Mouse (Mus musculus): ENCODE results near the gene Socs3.

The Socs3 gene

DNA sequence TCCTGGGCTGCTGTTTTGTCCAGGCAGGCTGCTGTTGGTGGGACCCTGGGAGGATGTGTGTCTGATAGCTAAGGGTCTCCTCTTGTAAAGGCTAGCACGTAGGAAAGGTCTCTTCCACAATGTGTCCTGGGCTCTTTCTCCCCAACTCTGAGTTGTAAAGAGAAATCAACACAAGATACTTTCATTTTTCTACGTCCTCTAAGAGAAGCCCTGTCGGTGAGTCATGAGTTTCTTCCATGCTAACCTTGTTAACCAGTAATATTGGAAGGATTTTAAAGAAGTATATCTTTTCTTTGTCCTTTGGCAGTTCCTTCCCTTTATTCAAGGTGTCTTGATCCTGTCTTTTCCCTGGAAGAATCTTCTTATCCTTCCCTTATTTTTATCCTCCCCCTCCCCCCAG lies 25.8 kb upstream of the Socs3 start:
- in situ Hi-C loops (cut with MseI, MboI): no loop called here

DNA sequence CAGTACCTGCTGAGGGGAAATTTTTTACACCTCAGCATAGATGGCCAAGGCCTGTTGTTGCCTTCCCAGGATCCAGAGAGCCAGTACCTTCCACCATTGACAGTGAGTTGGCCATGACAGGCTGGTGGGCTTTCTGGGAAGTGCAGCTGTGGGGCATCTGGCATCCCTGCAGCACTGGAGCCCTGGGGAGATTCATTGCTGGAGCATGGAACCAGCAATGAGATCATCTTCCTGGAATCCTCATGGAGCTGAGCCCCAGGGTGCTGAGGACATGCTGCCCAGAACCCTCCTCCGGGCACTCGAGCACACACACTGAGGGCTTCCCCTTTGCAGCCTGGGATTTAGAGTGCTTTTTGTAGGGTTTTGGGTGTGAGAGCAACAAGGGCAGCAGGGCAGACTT lies 25.4 kb upstream of the Socs3 start:
- in situ Hi-C loops (cut with MseI, MboI): no loop called here

DNA sequence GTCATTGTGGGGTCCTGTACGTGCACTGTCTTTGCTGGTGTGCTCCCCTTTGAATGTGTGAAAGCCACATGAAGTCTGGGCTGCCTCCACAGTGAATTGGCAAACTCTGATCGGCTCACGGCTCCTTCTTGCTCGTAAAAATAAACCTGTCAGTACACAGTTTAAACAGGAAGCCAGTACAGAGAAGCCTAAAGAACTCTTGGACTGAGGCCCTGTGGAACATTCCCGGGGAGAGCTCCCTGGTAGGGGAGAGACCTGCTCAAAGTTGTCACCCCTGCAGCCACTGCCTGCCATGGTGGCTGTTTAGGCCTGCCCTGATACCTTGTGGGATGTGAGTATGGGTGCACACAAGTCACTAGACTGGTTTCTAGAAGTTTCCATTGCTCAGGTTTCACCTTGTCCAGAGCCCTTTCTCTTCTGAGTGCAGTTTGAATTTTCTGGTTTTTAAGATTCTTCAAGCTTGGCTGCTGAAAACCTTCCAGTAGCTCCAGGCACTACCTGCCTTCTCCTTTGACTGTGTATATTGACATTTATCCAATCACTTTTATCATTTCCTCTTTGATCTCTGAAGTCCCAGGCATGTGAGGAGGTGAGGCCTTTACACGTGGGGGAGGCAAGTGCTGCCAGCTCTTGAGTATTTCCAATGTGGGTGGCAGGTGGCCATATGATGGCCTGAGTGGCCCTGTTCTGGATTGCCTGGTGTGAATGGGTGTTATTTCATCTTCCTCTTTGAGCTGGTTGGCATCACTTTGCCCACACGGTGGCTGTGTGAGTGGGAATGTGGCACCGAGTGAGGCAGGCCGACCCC lies 24.6 kb upstream of the Socs3 start:
- in situ Hi-C loops (cut with MseI, MboI): no loop called here

DNA sequence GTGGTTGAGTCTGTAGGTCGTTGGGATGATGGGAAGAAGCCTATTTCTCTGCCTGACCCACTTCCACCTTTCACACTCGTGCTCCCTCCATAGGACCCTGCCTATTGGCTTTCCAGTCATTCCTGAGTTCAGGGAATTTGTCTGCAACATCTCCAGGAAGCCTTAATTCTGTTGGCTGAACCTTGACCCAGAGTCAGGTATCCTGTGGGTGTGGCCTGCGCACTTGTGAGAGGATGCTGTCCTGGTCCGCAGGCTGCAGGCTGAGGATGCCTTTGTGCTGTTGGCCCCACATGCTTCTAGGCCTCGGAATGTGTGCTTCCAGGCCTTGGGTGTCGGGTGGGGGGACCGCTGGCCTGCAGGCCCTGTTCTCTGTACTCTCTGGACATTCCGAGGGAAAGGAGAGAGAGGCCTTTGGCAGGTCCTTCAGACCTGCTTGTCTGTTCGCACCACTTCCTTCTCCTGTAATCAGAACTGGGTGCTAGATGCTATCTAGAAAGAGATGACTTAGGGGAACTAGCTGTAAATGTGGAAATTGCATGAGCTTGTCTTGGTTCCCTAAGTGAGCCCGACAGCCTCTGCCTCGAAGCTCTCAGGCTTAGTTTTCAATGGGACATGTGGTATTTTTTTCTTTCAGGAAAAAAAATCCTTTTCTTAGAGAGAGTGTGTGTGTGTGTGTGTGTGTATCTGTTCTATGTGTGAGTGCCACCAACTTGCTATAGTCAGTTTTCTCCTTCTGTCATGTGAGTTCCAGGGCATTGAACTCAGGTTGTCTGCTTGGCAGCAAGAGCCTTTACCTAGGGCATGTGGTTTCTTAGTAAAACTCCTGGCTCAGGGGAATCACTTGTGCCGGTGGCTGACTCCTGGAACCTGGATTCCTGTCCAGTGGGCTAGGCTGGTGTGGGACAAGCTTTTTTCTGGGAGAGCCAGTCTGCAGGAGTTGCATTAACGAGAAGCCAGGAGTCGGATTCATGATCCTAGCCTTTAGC lies 23.6 kb upstream of the Socs3 start:
- in situ Hi-C loops (cut with MseI, MboI): no loop called here

DNA sequence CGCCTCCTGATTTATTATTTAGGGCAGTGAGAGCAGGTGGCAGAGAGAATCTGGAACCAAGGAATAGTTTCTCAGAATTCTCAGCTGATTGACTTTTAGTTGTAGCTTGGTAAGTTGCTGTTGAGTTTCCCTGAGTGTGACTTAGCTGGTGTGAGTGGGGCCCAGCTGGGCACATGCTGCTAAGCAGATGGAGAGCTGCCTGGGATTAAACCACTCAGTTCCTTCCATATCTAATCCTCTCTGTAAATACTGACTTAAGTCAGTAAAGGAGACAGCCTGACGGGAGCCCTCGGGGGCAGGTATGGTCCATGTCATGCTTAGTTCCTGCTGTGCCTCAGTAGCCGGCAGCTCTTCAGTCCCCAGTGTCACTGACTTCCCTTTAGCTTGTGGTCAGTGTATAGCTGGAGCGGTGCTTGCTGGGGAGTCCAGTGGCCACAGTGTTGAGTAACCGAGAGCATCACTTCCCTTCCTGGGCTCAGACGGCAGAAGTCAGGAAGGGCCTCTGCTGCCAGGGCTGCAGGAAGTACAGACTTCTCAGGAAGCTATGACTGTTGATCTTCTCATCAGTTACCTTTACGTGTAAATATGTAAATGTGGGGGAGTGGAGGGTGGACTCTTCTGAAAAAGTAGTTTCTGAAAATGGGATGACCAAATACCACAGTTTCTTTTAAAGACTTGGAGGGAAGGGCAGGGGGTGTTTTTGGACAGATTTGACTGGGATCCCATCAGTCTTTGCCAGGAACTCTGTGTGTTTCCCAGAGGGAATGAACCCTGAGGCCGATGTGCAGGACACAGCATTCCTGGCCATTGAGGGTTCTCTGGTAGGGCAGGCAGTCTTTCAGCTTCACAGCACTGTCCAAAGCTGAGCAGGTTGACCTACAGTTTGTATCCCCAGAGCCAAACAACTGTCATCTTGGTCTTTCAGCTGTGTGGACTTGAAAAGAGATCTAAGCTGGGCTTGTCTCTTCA lies 21.9 kb upstream of the Socs3 start:
- in situ Hi-C loops (cut with MseI, MboI): no loop called here

DNA sequence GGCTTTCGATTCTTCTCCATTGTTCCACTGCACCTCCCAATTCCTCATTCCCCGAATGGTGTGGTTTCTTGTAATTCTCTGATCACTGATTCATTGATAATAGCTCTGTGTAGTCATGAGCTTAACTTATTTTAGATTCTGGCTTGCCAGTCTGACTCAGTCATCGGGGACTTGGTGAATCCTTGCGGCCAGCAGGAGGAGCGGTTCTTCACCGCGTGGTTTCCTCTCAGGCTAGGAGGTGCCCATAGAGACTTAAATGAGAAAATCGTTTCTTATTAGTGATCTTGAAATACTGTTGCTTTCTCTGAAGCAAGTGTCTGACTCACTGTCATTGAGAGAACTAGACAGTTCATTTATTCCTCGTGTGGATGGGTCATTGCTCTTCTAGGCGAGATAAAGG lies 20.1 kb upstream of the Socs3 start:
- in situ Hi-C loops (cut with MseI, MboI): no loop called here

DNA sequence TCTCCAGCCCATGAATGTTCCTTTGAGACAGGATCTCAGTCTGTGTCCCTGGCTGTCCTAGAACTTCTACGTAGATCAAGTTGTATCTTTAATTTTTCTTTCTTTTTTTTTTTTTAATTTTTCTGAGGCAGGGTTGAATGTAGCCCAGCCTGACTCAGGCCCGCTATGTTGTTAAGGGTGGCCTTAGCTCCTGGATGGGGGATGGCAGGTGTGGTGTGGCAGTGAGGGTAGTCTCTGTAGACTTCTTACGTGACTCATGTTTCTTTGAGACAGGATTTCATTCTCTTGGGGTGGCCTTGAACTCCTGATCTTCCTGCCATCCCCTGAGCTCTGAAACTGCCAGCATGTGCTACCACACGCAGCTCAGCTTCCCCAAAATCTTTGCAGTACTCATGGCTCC lies 19.4 kb upstream of the Socs3 start:
- in situ Hi-C loops (cut with MseI, MboI): no loop called here

DNA sequence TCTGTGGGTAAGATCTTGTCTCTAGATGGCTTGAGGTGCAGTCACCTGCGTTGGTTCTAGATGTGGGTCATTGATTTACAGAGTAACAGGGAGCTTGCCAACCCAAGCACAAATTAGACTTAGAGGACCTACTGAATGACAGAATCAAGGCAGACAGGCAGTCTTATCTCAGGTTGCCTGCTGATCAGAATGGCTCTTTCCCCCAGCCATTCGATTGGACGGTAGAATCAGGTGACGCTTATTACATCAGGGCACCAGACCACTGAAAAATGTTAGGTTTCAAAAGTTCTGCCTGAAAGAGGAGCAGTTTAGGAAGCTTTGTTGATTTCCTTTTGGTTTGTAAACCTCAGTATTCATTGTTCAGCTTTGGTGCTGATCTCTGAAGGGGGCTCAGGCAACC lies 18.1 kb upstream of the Socs3 start:
- in situ Hi-C loops (cut with MseI, MboI): no loop called here

DNA sequence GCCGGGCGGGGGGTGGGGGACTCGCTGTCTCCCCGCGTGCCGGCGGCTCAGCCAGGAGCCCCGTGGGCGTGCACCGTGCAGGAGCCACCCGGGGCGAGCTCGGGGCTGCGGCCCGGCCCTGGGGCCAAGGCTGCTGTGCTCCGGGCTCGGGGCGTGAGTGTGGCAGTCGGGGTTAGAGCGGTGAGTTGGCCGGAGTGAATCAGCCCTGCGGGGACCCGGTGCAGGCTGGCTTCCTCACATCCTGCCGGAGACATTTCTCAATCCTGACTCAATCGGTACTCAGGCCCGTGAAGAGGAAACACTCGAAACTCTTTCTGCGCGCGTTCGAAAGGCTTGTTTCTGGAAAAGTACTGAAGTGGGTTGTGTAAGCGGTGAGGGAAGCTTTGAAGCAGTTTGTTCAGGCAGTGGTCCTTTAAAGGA lies 17.2 kb upstream of the Socs3 start:
- in situ Hi-C loops (cut with MseI, MboI): no loop called here

DNA sequence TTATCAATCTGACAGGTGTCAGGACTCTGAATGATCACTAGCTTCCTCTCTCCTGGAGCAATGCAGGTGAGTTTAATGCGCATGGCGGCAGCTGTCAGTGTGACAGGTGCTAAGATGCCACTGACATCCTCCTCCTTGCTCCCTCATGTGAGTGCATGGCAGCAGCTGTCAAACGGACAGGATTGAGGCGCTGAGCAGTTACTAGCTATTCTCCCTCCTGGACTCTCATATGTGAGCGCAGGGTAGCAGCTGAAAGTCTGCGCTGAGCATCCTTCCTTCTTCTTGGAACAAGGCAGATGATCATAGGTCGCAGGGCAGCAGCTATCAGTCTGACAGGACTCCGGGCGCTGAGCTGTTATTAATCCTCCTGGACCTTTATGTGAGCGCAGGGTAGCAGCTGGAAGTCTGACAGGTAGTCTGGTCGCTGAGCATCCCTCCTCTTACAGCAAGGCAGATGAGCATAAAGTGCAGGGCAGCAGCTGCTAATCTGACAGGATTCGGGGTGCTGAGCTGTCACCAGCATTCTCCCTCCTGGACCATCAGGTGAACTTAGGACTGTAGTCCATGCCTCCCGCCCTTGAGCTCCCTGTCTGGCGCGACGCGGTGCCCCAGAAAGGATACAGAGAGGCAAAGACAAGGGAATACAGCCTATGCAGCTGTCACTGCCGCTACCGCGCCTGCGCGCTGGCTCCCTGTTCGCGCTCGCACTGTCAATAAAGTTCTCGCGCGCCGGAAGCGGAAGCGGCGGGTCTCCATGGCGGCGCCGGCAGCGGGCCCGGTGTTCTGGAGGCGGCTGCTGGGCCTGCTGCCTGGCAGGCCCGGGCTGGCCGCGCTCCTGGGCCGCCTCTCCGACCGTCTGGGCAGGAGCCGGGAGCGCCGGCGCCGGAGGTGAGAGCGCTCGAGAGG lies 16.5 kb upstream of the Socs3 start, which contains the start of gene Pgs1:
TSS of gene Pgs1 (plus strand) at position 167 of the 906 bp plus-strand sequence.
- in situ Hi-C loops (cut with MseI, MboI): no loop called here

DNA sequence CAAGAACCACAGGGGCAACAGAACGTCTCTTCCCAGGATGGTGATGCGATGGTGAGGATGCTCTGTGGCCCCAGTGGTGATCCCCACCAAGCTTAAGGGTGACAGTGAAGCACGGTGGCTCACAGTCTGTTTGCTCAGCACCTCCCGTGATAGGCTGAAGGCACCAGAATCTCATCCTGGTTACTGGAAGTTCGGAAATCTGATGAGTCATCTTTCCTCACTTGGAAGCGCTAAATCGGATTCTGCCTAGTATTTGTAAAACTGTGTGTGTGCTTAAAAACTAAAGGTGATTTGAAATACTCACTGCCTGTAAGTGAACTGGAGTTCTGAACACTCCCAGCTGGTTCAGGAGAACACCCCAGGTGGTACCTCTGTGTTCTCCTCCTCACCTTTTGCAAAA lies 13.9 kb upstream of the Socs3 start:
- in situ Hi-C loops (cut with MseI, MboI): no loop called here

DNA sequence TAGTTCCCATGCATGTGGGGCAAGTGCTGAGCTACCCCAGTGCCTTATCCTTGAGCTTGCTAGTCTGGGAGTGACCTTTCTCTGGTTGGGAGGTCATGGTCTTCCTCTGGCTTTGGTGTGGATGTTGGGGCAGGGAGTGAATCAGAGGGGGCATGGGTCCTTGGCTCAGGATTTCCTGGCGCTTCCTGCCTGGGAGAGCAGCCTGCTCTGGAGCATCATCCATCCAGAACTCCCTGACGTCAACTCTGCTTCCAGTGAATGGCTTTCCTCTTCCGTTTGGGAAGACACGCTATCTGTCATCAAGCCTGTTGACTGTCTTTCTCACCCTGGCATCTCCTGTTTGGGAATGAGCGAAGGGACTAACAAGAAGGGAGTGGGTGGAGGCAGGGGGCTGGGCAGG lies 12.6 kb upstream of the Socs3 start:
- in situ Hi-C loops (cut with MseI, MboI): no loop called here

DNA sequence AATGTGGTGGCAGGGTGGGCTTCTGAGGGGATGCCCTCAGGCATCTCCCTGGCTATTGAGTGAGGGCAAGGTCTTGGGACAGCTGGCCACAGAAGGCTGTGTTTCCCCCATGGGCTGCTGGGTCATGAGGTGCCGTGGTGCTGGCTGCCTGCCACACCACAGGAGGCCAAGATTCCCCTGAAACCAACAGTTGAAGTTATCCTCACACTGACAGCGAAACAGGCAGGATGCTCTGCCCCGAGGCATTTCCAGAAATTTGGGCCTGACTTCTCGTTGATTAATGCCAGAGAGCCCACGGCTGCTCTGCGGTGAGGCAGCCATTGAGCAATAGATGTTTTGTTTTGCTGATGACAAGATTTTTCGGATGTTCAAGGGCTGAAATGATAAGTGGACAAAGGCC lies 9.5 kb upstream of the Socs3 start:
- in situ Hi-C loops (cut with MseI, MboI): no loop called here

DNA sequence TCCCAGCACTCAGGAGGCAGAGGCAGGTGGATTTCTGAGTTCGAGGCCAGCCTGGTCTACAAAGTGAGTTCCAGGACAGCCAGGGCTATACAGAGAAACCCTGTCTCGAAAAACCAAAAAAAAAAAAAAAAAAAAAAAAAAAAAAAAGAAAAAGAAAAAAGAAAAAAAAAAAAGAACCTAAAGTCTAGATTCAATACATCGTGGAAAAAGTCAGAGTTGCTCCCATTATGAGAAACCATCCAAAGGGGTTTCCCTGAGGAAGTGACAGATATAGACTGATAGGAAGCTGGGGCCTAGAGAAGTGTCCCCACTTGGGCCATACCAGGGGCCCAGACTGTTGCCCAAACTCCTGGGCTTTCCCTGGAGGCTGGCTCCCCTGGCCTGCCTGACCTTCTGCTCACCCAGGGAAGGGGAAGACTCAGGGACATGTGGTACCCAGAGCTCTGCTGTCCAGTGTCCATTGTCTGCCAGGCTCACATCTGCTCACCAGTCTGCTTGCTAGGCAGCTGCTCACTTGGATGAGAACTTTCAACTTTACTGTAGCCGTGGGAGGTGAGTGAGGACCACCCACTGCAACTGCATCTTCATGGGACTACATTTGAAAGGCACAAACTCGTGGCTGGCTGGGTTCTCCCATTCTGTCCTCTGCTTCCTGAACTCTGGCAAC lies 8.0 kb upstream of the Socs3 start:
- in situ Hi-C loops (cut with MseI, MboI): no loop called here

DNA sequence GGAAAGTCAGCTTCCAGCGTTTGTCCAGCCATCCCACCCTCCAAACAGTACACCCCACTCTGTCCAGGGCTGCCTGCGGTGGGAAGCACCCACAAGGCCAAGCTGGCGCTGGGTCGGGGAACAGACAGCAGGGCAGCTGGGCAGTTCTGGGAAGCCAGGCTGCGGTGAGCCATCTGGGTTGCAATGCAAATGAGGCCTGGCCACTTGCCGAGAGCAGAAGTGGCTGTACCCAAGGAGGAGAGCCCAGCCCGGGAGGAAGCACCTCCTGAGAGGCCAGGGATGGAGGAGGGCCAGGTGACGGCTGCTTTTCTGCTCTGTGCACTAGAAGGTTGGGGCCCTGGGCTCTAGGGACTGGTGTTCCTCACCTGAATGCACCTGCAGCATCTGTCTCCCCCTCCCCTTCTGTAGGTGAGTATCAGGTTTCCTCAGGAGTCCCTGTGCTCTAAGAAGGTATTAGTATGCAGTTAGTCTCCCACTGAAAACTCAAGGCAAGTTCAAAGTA lies 6.3 kb upstream of the Socs3 start:
- in situ Hi-C loops (cut with MseI, MboI): no loop called here

DNA sequence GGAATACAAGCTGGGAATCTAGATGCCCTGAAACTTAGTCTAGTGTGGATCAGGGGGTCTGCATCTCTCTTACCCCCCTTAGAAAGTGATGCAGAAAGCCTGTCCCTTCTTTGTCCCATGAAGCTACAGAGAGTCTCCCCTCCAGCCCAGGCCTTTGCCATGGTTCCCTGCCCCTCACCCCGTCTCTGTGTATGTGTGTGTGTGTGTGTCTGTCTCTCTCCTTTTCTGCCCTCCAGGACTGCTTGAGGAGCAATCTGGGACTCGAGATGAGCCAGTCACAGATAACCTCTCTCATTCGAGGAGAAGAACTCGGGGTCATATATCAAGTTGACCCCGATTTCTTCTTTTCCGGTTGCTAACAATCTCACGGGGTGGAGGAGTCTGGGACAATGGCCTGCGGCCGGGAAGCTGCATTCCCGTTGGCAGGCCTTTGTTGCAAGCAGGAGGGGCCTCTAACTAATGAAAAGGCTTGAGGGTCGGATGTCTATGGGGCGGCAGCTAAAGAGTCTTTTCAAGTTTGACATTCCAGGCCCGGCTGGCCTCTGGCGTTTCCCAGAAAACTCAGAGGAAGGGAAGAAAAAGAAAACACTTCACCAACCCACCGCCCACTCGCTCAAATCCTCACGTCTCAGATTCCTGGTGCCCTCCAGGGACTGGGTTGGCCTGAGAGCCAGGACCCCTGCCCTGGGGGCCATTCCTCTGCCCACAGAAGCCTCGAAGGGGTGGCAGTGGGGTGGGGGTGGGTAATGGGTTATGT lies 5.5 kb upstream of the Socs3 start:
- in situ Hi-C loops (cut with MseI, MboI): no loop called here

DNA sequence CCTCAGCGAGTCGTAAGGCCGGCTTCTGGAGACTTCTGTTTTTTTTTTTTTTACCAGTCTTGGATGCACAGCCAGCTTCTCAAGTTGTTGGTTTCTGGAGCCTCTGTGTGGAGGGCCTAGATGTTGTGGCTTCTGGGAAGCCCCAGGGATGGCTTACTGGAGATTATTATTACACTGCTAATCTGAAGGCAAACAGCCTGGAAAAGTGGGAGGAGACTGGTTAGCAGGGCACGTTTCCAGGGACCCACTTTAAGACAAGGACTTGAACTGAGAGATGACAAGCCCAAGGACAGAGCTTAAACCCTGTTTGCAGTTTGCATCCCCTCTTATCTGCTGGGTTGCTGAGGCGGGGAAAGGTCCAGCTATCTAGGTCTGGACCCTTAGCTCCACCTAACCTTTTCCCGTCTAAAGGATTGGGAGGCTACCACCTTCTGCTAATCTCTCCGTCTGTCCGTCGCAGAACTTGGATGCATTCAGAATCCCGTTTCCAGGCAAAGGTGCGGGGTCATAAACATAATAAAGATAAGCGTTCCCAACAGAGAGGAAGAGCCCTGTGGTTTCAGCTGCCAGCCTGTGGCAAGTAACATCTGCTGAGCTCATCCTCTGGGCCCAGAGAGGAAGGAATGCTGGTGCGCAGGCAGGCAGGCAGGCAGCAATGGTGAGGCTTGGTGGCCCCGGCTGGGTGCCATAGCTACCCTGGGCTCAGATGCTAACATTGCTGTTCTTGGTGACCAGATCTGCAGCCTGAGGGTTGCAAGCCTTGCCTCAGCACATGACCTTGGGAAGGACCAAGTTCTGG lies 4.7 kb upstream of the Socs3 start:
- in situ Hi-C loops (cut with MseI, MboI): loop anchor here in 1 of 2 experiments (5.0 kb wide), 1 partner anchor 43 kb away; no protein-coding TSS in a partner anchor

DNA sequence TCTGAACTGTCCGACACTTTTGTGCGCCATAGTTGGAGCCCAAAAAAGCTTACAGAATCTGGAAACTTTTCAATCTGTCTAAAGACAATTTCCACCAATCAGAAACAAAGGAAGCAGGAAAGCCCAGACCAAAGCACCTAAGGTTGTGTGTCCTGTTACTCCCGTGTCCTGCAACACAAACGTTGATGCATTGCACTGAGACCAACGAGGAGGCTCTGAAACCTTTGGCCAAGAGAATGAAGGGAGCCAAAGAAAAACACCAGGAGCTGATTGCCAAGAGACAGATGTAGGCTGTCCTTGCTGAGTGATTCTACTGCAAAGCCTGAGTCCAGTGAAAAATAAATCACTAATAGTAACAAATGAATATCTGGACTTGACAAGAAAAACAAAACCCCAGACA lies 3.7 kb upstream of the Socs3 start:
- in situ Hi-C loops (cut with MseI, MboI): loop anchor here in 1 of 2 experiments (5.0 kb wide), 1 partner anchor 44 kb away; no protein-coding TSS in a partner anchor
